Mouse (Mus musculus): ENCODE results near the gene Unc13b.

DNA sequence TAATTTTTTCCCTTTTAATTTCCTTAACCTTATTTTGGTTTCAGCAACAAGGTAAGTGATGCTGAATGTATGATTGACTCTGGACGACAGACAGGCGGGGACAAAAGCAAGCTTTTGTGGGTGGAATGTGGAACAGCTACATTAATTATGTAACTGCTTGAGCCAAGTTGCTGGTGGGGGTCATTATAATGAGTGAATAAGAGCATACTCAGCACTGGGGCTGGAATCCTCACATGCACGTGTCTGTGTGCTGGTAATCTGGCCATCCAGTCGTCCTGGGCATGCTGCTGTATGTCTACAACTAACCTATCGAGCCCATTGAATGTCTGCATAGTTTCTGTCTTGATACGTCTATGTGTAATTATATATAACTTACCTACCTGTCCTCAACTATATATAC lies 150.9 kb downstream of the Unc13b start:
- TF ChIP-seq POLR2A (IDR thresholded peaks at IDR 0.05; ENCODE audit: low read depth, low read length) = no peak
- TF ChIP-seq CTCF (IDR thresholded peaks at IDR 0.05; ENCODE audit: extremely low read depth, insufficient read depth, insufficient read length, insufficient replicate concordance) = no peak

Measured in spleen, adult 2 months (tissue).